ENCODE assay signal across 14 mouse cellular contexts in genomic region chr4:53491269-53491668, GRCm38 (mm10). TPM values are rescaled to one million over a fixed set of nuclear protein-coding genes. Genes with fewer than 3 reads are reported as not detected.
DNase-seq lines count a peak whose midpoint lies in the region; ATAC-seq and TF ChIP-seq lines count a peak whose summit lies in the region.
"Had no signal": no experiment of that assay in that cellular context is flagged by ENCODE, and none has a peak within 500 bp of the region (broad histone marks: within the 10 kb centered on the region; RNA-seq: fewer than 3 reads in every experiment).

No protein-coding gene starts in this region.

- H3K4me1 ChIP-seq in forebrain, postnatal 0 days (ENCODE audit: insufficient read depth), result peaks cover 7% of the 10 kb centered on the region; the same call in 1 of the 2 replicates
- peaks cover 24% of the 10 kb centered on the region for H3K4me1 ChIP-seq in forebrain, embryonic 15.5 days
- H3K4me1 ChIP-seq in ES-E14 (ENCODE audit: control insufficient read depth in 2 of 2, insufficient read depth in 2 of 2, low read length in 2 of 2, poor library complexity in 1 of 2), result peaks cover 13% of the 10 kb centered on the region in 2 experiments
- H3K4me1 ChIP-seq in neural tube, embryonic 15.5 days, result no peaks in the 10 kb centered on the region
- peaks cover 7% of the 10 kb centered on the region for H3K4me1 ChIP-seq in midbrain, embryonic 16.5 days (ENCODE audit: control insufficient read depth, insufficient read depth, low read length)

- H3K27me3 ChIP-seq in forebrain, postnatal 0 days (ENCODE audit: insufficient read depth, low read length), result no peaks in the 10 kb centered on the region
- H3K27me3 ChIP-seq in forebrain, embryonic 15.5 days, result no peaks in the 10 kb centered on the region
- no peaks in the 10 kb centered on the region for H3K27me3 ChIP-seq in neural tube, embryonic 15.5 days (replicated peaks)
- H3K27me3 ChIP-seq in midbrain, embryonic 16.5 days (ENCODE audit: control insufficient read depth, insufficient read depth, low read depth, low read length), result no peaks in the 10 kb centered on the region
- H3K27me3 ChIP-seq: embryonic facial prominence, embryonic 13.5 days; heart, embryonic 12.5 days; midbrain, embryonic 13.5 days had no signal

- no peak for ATAC-seq in forebrain, postnatal 0 days
- no peak for ATAC-seq in forebrain, embryonic 15.5 days (replicated peaks)
- no peak for ATAC-seq in neural tube, embryonic 15.5 days (ENCODE audit: low FRiP score)
- ATAC-seq in midbrain, embryonic 16.5 days, result no peak
- ATAC-seq: hindbrain, embryonic 16.5 days; midbrain, embryonic 13.5 days had no signal

- in situ Hi-C loops in ES-E14 (cut with MboI; ENCODE audit: low sequenced_read_pairs in 2 of 2, unreplicated experiment in 2 of 2), result no loop called here

- H3K9me3 ChIP-seq in forebrain, postnatal 0 days (ENCODE audit: low read length), result no peaks in the 10 kb centered on the region
- H3K9me3 ChIP-seq in forebrain, embryonic 15.5 days, result no peaks in the 10 kb centered on the region
- no peaks in the 10 kb centered on the region for H3K9me3 ChIP-seq in ES-E14 (ENCODE audit: control insufficient read depth, insufficient read depth, low read depth, low read length)
- no peaks in the 10 kb centered on the region for H3K9me3 ChIP-seq in neural tube, embryonic 15.5 days (replicated peaks)
- H3K9me3 ChIP-seq in midbrain, embryonic 16.5 days (replicated peaks; ENCODE audit: control insufficient read depth, low read length, poor library complexity, severe bottlenecking), result no peaks in the 10 kb centered on the region
- H3K9me3 ChIP-seq: embryonic facial prominence, embryonic 13.5 days; heart, embryonic 12.5 days; midbrain, embryonic 13.5 days had no signal

- no peak overlapping the region for H3K9ac ChIP-seq in forebrain, postnatal 0 days
- no peak overlapping the region for H3K9ac ChIP-seq in forebrain, embryonic 15.5 days (replicated peaks)
- H3K9ac ChIP-seq in ES-E14 (ENCODE audit: insufficient read depth, low read depth, low read length, poor library complexity, severe bottlenecking), result no peak overlapping the region
- no peak overlapping the region for H3K9ac ChIP-seq in neural tube, embryonic 15.5 days (replicated peaks)
- no peak overlapping the region for H3K9ac ChIP-seq in midbrain, embryonic 16.5 days (ENCODE audit: low read depth, low read length)
- H3K9ac ChIP-seq: embryonic facial prominence, embryonic 13.5 days; heart, embryonic 12.5 days; midbrain, embryonic 13.5 days had no signal

- H3K36me3 ChIP-seq in forebrain, postnatal 0 days (ENCODE audit: insufficient read depth), result peaks cover 3% of the 10 kb centered on the region; the same call in 1 of the 2 replicates
- no peaks in the 10 kb centered on the region for H3K36me3 ChIP-seq in forebrain, embryonic 15.5 days
- no peaks in the 10 kb centered on the region; the same call in 1 of the 2 replicates for H3K36me3 ChIP-seq in ES-E14 (ENCODE audit: control insufficient read depth, insufficient read depth, low read length, poor library complexity, severe bottlenecking)
- no peaks in the 10 kb centered on the region for H3K36me3 ChIP-seq in neural tube, embryonic 15.5 days
- H3K36me3 ChIP-seq in midbrain, embryonic 16.5 days (ENCODE audit: control insufficient read depth, insufficient read depth, low read length), result no peaks in the 10 kb centered on the region
- H3K36me3 ChIP-seq: embryonic facial prominence, embryonic 13.5 days; heart, embryonic 12.5 days; midbrain, embryonic 13.5 days had no signal

- H3K27ac ChIP-seq in forebrain, postnatal 0 days (ENCODE audit: low read depth, low read length), result peak overlapping the region; percentile 29; the same call in 1 of the 2 replicates
- H3K27ac ChIP-seq in forebrain, embryonic 15.5 days (replicated peaks), result no peak overlapping the region
- no peak overlapping the region for H3K27ac ChIP-seq in ES-E14 (ENCODE audit: insufficient read depth, low read depth, low read length, poor library complexity, severe bottlenecking)
- no peak overlapping the region for H3K27ac ChIP-seq in neural tube, embryonic 15.5 days (replicated peaks)
- no peak overlapping the region for H3K27ac ChIP-seq in midbrain, embryonic 16.5 days (ENCODE audit: low read length)
- H3K27ac ChIP-seq: embryonic facial prominence, embryonic 13.5 days; midbrain, embryonic 13.5 days had no signal

- H3K4me3 ChIP-seq in forebrain, postnatal 0 days (ENCODE audit: low read depth, low read length), result no peak overlapping the region
- H3K4me3 ChIP-seq in forebrain, embryonic 15.5 days, result no peak overlapping the region
- H3K4me3 ChIP-seq in ES-E14 (ENCODE audit: insufficient read depth in 1 of 2, low read depth in 1 of 2, low read length in 2 of 2, poor library complexity in 1 of 2, severe bottlenecking in 1 of 2), result peak overlapping the region in 1 of 2 experiments; percentile 27; a peak in 1 of 4 replicates
- H3K4me3 ChIP-seq in neural tube, embryonic 15.5 days (replicated peaks), result no peak overlapping the region
- no peak overlapping the region for H3K4me3 ChIP-seq in midbrain, embryonic 16.5 days (ENCODE audit: low read depth, low read length)
- H3K4me3 ChIP-seq: embryonic facial prominence, embryonic 13.5 days; heart, embryonic 12.5 days; midbrain, embryonic 13.5 days had no signal

- 38% methylated on average over 4 of the region's 4 CpGs for WGBS in forebrain, postnatal 0 days
- WGBS in forebrain, embryonic 15.5 days, result 31% methylated on average over 4 of the region's 4 CpGs
- 47% methylated on average over 4 of the region's 4 CpGs for WGBS in neural tube, embryonic 15.5 days
- 34% methylated on average over 4 of the region's 4 CpGs for WGBS in midbrain, embryonic 16.5 days

- intact Hi-C loops in heart, postnatal 10 days (cut with DNase I), result no loop called here

- no peak for TF ChIP-seq CTCF in forebrain, postnatal 0 days (IDR thresholded peaks at IDR 0.05; ENCODE audit: low read depth)

- no peak for DNase-seq in forebrain, postnatal 0 days
- DNase-seq in 416B (ENCODE audit: low read depth) (peak; percentile 21), ES-E14 (ENCODE audit: low read depth, low spot score) (peak; percentile 33)
- DNase-seq in lung, postnatal 14 days, result peak; percentile 23
- no peak for DNase-seq in heart, postnatal 10 days
- DNase-seq: adrenal gland, postnatal 14 days; cerebellum, adult 18-20 months had no signal

- H3K4me2 ChIP-seq in forebrain, postnatal 0 days (ENCODE audit: low read depth), result no peak overlapping the region
- no peak overlapping the region for H3K4me2 ChIP-seq in forebrain, embryonic 15.5 days (replicated peaks)
- no peak overlapping the region for H3K4me2 ChIP-seq in neural tube, embryonic 15.5 days
- H3K4me2 ChIP-seq in midbrain, embryonic 16.5 days (ENCODE audit: low read length), result no peak overlapping the region
- H3K4me2 ChIP-seq: embryonic facial prominence, embryonic 13.5 days; heart, embryonic 12.5 days; midbrain, embryonic 13.5 days had no signal

TF ChIP-seq in ES-E14, 5 proteins besides CTCF, POLR2A, EP300 and RAD21:
- TF ChIP-seq ZC3H11A (IDR thresholded peaks at IDR 0.05; ENCODE audit: borderline replicate concordance, low read depth, low read length) (no peak), CHD2 (IDR thresholded peaks at IDR 0.05; ENCODE audit: low read depth, low read length) (0 out of 2 replicates have a peak, but pooled peaks have one; percentile 16), HCFC1 (IDR thresholded peaks at IDR 0.05; ENCODE audit: borderline replicate concordance, insufficient read depth, low read length) (no peak), MAFK (IDR thresholded peaks at IDR 0.05; ENCODE audit: insufficient read depth, low read depth, low read length) (no peak), ZNF384 (IDR thresholded peaks at IDR 0.05; ENCODE audit: low read depth, low read length) (no peak)

RNA-seq across cellular contexts. Expression of gene Slc44a1, which starts 51.1 kb away (rescaled TPM):
- total RNA-seq in forebrain, postnatal 0 days (2014; rRNA removed), result 29.3 and 31.9 TPM in 2 replicates
- 11.9 and 12.4 TPM in 2 replicates for polyA plus RNA-seq in forebrain, postnatal 0 days (2015; fragmentation: Nextera tagmentation; extraction: Ambion mirVana)
- 15.8 and 16.7 TPM in 2 replicates for polyA plus RNA-seq in forebrain, embryonic 15.5 days (2015; fragmentation: Nextera tagmentation; extraction: Ambion mirVana)
- 48.0 and 73.7 TPM in 2 replicates for total RNA-seq in ES-E14 (2012; rRNA removed)
- 10.8 and 15.1 TPM in 2 replicates for polyA plus RNA-seq in neural tube, embryonic 15.5 days (2015; fragmentation: Nextera tagmentation; extraction: Ambion mirVana)
- polyA plus RNA-seq in midbrain, embryonic 16.5 days (2015; fragmentation: Nextera tagmentation; extraction: Ambion mirVana), result 9.5 and 9.6 TPM in 2 replicates
- total RNA-seq in heart, postnatal 10 days (2021), result 10 to 100 TPM; 51.4 to 53.0 TPM

Comparison
In these comparisons a context has a peak if more than half of its experiments do, and no peak if none do; other contexts are left out.
1. DNase-seq: peak in 416B (single experiment), ES-E14 (single experiment) and lung, postnatal 14 days (single experiment); none in forebrain, postnatal 0 days (single experiment) and heart, postnatal 10 days (0 of 2).